Mouse (Mus musculus): ENCODE data around the gene Adgrb2. TPM values are rescaled to one million over a fixed set of nuclear protein-coding genes. Genes with fewer than 3 reads are reported as not detected.

Adgrb2 gene
- polyA plus RNA-seq (2016; fragmentation: Nextera tagmentation; extraction: Ambion mirVana): 2.6 and 2.7 TPM in 2 replicates

DNA sequence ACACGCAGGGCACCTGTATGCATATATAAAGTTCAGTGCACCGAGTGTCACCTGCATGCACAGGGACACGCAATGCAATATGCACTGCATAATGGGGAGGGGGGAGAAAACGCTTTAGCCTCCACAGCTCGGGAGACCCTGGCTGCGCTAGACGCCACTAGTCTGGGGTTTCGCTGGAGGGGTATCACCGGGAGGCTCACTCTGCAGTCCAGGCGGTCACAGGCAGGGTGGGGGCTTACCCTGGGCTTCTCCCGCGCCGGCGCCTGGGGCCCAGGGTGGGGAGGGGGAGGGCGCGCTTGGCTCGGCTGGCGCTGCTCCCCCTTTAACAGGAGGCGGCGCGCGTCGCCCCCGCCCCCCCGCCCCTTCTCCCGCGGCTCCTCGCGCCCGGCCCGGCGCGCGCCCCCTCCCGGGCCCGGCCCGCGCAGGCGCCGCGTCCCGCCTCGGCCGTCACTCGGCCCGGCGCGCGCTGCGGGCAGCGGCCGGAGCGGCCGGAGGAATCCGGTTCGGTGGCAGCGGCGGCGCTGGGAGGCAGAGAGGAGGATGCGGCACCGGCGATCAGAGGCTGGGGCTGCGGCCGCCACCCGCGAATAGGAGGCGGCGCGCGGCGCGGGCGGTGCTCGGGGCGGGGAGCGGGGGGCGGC lies at the start of gene Adgrb2:
Gene Adgrb2 (plus strand): TSS at position 450 of the 641 bp plus-strand sequence.
- Histone ChIP-seq H3K27ac (ENCODE audit: poor library complexity, severe bottlenecking) (no peak within 1 kb of the TSS), H3K36me3 (no peaks in the 10 kb centered on the region), H3K27me3 (replicated peaks) (peaks cover 92% of the 10 kb centered on the region), H3K4me2 (peak within 1 kb of the TSS; percentile 98), H3K4me1 (replicated peaks) (peaks cover 49% of the 10 kb centered on the region), H3K9me3 (replicated peaks) (no peaks in the 10 kb centered on the region), H3K4me3 (peak within 1 kb of the TSS; percentile 70), H3K9ac (peak within 1 kb of the TSS; percentile 76)
- 4% methylated on average over 62 of the region's 77 CpGs for WGBS
- peak; percentile 27 for ATAC-seq (ENCODE audit: insufficient number of reproducible peaks, low FRiP score)

DNA sequence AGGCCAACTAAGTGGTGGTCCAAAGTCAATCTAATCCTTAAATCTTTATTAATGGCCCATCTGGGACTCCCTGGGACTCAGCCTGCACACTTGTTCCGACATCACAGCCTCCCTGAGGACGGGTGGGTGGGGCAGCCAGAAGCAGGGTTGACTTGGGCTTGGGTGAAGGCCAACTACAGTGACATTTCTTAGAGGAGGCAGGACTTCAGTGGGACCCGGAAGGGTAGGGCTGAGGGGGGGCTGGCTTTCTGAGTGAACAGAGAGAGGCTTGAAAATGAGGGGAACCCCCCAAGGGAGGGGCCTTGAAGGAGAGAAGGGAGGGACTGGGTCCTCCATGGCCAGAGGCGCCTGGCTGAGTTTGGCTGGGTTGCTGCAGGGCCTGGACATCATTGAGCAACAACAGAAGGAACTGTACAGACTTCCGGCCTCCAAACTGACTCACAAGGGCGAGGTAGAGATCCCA lies 33.3 kb upstream of the Adgrb2 start:
- WGBS: 69% methylated on average over 6 of the region's 6 CpGs
- no peak for ATAC-seq (ENCODE audit: insufficient number of reproducible peaks, low FRiP score)
- H3K9ac ChIP-seq: no peak overlapping the region
- H3K9me3 ChIP-seq (replicated peaks): no peaks in the 10 kb centered on the region
- no peak overlapping the region for H3K27ac ChIP-seq (ENCODE audit: poor library complexity, severe bottlenecking)
- peaks cover 11% of the 10 kb centered on the region; the same call in 1 of the 2 replicates for H3K27me3 ChIP-seq (replicated peaks)
- H3K4me1 ChIP-seq (replicated peaks): peaks cover 24% of the 10 kb centered on the region
- no peak overlapping the region for H3K4me2 ChIP-seq
- H3K36me3 ChIP-seq: no peaks in the 10 kb centered on the region
- H3K4me3 ChIP-seq: no peak overlapping the region

DNA sequence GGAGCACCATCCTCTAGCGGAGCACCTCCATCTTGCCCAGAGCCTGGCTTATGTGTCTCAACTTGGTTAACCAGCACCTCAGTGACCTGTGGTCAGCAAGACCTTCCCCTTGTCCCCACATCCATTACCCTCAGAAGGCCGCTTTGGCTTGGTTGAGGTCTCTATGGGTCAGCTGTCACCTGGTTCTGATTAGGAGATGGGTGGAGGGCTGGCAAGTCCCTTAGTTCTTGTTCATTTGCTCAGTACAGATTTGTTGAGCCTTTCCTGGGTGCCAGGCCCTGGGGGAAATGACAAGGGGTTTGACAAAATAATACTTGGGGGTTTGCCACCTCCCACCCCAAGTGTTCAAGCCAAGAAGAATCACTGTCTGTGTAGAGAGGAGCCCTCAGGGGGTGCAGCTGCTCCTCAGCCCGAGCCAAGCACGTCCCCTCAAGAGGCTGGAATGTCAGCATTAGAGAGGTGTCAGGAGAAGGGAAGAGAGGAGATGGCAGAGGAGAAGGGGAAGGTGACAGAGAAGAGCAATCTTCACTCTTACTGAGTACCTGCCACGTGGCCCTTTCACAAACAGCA lies 32.3 kb upstream of the Adgrb2 start:
- H3K27ac ChIP-seq (ENCODE audit: poor library complexity, severe bottlenecking): no peak overlapping the region
- no peak overlapping the region for H3K4me3 ChIP-seq
- no peak overlapping the region for H3K9ac ChIP-seq
- H3K9me3 ChIP-seq (replicated peaks): no peaks in the 10 kb centered on the region
- no peak for ATAC-seq (ENCODE audit: insufficient number of reproducible peaks, low FRiP score)
- 40% methylated on average over 5 of the region's 5 CpGs for WGBS
- peaks cover 22% of the 10 kb centered on the region for H3K4me1 ChIP-seq (replicated peaks)
- no peak overlapping the region for H3K4me2 ChIP-seq
- peaks cover 11% of the 10 kb centered on the region; the same call in 1 of the 2 replicates for H3K27me3 ChIP-seq (replicated peaks)
- no peaks in the 10 kb centered on the region for H3K36me3 ChIP-seq

DNA sequence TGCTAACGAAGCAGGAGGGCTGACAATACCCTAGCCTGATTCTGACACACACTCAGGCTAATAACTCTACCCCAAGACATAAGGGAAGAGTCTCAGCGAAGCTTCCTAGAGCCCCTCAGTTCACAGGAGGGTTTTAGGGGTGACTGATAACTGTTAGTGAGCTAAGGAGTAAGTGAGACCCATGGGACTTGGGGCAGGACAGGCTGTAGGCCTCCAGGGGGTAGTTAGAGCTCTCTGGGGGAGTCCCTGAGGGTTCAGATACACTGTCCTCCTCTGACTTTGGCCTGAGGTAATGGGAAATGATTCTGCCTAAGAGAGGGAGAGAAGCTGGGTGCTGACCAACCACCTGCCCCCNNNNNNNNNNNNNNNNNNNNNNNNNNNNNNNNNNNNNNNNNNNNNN lies 30.1 kb upstream of the Adgrb2 start:
- Histone ChIP-seq H3K4me2 (no peak overlapping the region), H3K4me3 (no peak overlapping the region), H3K36me3 (no peaks in the 10 kb centered on the region), H3K27me3 (replicated peaks) (peaks cover 13% of the 10 kb centered on the region), H3K9ac (no peak overlapping the region), H3K9me3 (replicated peaks) (no peaks in the 10 kb centered on the region), H3K4me1 (replicated peaks) (peaks cover 22% of the 10 kb centered on the region), H3K27ac (ENCODE audit: poor library complexity, severe bottlenecking) (no peak overlapping the region)
- 60% methylated on average over 2 of the region's 2 CpGs for WGBS
- no peak for ATAC-seq (ENCODE audit: insufficient number of reproducible peaks, low FRiP score)

DNA sequence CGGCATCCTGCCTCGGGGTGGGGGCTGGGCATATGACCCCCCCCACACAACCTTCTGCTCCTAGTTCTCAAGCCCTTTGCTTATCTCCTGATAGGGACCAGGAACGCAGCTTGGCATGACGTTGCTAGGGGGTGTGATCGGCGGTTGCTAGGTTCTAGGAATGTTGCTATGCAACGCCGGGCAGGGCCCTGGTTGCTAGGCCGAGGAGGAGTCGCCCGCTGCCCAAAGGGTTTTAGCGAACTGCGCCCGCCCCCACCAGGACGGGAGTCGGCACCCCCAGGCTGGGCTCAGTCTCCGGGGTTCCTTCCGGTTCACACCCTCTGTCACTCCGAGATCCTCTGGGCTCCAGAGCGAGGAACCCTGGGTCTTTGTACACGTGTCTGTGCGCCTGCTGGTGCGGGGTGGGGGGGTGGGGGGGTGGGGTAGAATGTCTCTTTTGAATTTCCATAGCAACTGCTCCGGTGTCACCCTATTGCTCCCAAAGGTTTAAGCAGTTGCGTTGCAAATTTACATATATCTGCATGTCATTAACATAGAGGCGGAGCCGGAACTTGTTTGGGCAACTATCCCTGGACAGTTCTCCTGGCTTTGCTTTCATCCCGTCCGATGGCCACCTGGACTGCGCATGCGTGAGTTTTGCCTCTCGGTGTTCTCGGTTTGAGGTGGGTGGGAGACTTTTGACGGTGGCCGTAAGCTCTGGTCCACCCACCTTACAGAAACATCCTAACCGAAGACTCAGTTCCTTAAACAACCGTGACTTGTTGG lies 24.3 kb upstream of the Adgrb2 start:
- peak overlapping the region; percentile 55 for H3K4me3 ChIP-seq

DNA sequence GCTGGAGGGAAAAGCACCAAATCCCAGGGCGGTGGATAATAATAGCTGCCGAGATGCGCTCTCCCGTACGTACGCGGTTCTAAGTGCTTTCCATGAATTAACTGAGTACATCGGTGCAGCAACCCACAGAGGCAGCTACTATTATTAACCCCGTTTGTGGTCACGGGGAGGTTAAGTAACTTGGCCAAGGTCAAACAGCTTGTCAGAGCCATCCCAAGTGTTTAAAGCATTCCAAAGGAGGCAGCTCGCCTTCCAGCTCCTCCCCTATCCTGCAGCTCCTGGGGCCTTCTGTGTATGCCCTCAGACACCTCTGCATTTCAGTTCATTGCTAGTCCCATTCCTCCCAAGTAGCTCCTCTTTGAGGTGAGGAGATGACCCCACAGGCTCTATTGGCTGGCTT lies 19.4 kb upstream of the Adgrb2 start:
- Histone ChIP-seq H3K27ac (ENCODE audit: poor library complexity, severe bottlenecking) (no peak overlapping the region), H3K9ac (no peak overlapping the region), H3K9me3 (replicated peaks) (no peaks in the 10 kb centered on the region), H3K4me1 (replicated peaks) (peaks cover 37% of the 10 kb centered on the region), H3K4me2 (no peak overlapping the region), H3K36me3 (no peaks in the 10 kb centered on the region), H3K27me3 (replicated peaks) (peaks cover 34% of the 10 kb centered on the region), H3K4me3 (no peak overlapping the region)
- WGBS: 33% methylated on average over 11 of the region's 11 CpGs
- no peak for ATAC-seq (ENCODE audit: insufficient number of reproducible peaks, low FRiP score)

More for the DNA sequence above, 24.3 kb upstream of the Adgrb2 start:
- 1% methylated on average over 36 of the region's 37 CpGs for WGBS
- Histone ChIP-seq H3K27ac (ENCODE audit: poor library complexity, severe bottlenecking) (peak overlapping the region; percentile 2; the same call in 1 of the 2 replicates), H3K9me3 (replicated peaks) (no peaks in the 10 kb centered on the region), H3K27me3 (replicated peaks) (peaks cover 26% of the 10 kb centered on the region), H3K36me3 (no peaks in the 10 kb centered on the region), H3K9ac (peak overlapping the region; percentile 27), H3K4me2 (peak overlapping the region; percentile 87), H3K4me1 (replicated peaks) (peaks cover 16% of the 10 kb centered on the region)
- peak; percentile 71 for ATAC-seq (ENCODE audit: insufficient number of reproducible peaks, low FRiP score)

DNA sequence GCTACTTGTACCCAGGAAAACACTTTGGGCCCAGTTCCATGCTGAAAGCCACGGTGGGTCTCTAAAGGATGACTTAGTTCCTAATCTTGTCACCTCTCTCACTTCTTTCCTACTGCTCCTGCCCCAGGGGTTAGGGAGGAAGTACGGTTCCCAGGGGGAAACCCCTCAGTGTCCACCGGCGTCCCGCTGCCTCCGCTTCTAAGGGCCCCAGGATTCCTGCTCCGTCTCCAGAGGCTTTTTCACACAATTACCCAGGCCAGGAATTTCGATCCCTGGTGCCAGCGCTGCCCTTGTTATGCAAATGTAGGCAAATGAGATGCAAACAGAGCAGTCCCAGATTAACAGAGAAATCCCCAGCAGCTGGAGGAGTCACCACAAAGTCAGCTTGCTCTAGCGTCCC lies 18.5 kb upstream of the Adgrb2 start:
- WGBS: 32% methylated on average over 10 of the region's 10 CpGs
- Histone ChIP-seq H3K27ac (ENCODE audit: poor library complexity, severe bottlenecking) (no peak overlapping the region), H3K9me3 (replicated peaks) (no peaks in the 10 kb centered on the region), H3K9ac (no peak overlapping the region), H3K27me3 (replicated peaks) (peaks cover 36% of the 10 kb centered on the region), H3K4me2 (no peak overlapping the region), H3K4me3 (no peak overlapping the region), H3K4me1 (replicated peaks) (peaks cover 37% of the 10 kb centered on the region), H3K36me3 (no peaks in the 10 kb centered on the region)
- ATAC-seq (ENCODE audit: insufficient number of reproducible peaks, low FRiP score): no peak

DNA sequence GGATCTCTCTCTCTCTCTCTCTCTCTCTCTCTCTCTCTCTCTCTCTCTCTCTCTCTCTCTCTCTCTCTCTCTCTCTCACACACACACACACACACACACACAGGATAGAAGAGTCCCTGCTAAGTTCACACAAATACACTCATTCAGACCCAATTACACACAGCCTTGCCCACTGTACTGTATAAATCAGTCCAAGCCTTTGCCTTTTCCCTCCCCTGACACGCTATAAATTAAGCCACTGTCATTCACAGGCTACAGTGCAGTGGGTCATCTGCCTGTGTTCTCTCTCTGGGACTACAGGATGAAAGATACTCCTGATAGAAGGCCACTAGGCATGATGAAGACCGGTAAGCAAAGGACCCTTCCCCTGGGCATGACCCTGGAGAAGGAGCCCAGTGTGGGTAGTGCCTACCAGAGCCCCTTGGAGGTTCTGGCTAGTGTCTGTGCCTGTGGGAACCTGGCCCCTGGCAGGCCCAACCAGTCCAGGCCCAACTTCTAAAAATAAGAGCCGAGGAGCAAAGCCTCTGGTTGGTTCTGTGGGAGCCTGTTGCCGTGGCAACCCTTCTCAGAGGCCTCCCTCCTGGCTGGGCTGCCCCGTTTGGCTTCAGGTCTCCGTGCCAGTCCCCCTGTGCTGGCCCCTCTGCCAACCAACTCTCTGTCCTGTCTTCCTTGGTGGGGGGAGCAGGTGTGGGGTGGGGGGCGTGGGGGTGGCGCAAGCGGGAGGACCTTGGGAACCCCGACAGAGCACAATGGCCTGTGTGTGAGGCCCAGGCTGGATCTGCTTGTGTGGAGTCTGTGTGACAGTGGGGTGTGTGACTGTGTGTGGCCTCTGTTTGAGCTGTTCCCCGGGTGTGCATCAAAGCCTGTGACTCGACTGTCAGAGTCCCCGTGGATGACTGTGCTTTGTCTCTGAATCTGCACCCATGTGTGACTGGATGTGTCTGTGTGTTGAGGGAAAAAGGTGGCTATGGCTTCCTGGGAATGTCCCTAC lies 17.4 kb upstream of the Adgrb2 start:
- WGBS: 40% methylated on average over 13 of the region's 13 CpGs
- Histone ChIP-seq H3K36me3 (no peaks in the 10 kb centered on the region), H3K4me1 (replicated peaks) (peaks cover 42% of the 10 kb centered on the region), H3K27ac (ENCODE audit: poor library complexity, severe bottlenecking) (no peak overlapping the region), H3K9me3 (replicated peaks) (no peaks in the 10 kb centered on the region), H3K4me3 (no peak overlapping the region), H3K4me2 (0 out of 2 replicates have a peak overlapping the region, but pooled peaks have one; percentile 11), H3K27me3 (replicated peaks) (peaks cover 34% of the 10 kb centered on the region; the same call in 1 of the 2 replicates), H3K9ac (no peak overlapping the region)
- peak; percentile 16; the same call in 1 of the 2 replicates for ATAC-seq (ENCODE audit: insufficient number of reproducible peaks, low FRiP score)

DNA sequence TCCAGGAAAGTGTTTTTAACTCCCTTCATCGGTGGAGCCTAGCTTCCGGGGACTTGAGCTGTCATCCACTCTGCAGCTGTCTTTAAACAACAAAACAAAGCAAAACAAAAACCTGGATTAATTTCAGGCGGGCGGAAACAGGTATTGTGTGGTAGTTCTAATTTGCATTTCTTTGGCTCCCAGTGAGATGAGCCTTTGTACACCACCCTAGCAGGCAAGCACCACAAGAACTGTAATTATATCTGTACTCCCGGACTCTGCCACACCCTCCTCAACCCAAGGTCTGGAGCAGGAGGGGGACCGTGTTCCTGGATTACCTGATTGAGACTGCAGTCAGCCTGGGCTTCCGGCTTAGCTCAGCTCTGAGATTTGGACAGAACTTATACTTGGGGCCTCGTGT lies 14.5 kb upstream of the Adgrb2 start:
- WGBS: 70% methylated on average over 8 of the region's 8 CpGs
- Histone ChIP-seq H3K36me3 (no peaks in the 10 kb centered on the region), H3K4me2 (no peak overlapping the region), H3K27me3 (replicated peaks) (peaks cover 57% of the 10 kb centered on the region), H3K9ac (no peak overlapping the region), H3K4me3 (no peak overlapping the region), H3K27ac (ENCODE audit: poor library complexity, severe bottlenecking) (no peak overlapping the region), H3K9me3 (replicated peaks) (no peaks in the 10 kb centered on the region), H3K4me1 (replicated peaks) (peaks cover 35% of the 10 kb centered on the region)
- ATAC-seq (ENCODE audit: insufficient number of reproducible peaks, low FRiP score): no peak

DNA sequence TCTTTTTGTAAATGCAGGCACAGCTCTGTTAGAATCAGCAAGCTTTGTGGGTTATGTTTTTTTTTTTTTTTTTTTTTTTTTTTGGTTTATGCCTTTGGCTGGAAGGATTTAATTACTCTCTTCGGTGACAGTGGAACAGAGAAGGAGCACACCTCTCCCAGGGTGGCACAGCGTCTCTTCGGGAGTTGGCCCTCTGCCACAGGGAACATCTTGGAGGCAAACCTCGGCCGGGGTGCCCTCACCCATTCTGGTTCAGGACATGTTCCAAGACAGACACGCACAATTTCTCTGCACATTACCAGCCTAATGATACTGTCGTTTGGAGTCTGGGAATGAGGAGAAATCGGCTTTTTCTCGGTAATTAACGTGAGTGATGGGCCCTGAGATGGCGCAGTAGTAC lies 13.8 kb upstream of the Adgrb2 start:
- Histone ChIP-seq H3K4me3 (no peak overlapping the region), H3K4me2 (no peak overlapping the region), H3K9ac (no peak overlapping the region), H3K36me3 (no peaks in the 10 kb centered on the region), H3K27ac (ENCODE audit: poor library complexity, severe bottlenecking) (no peak overlapping the region), H3K9me3 (replicated peaks) (no peaks in the 10 kb centered on the region), H3K27me3 (replicated peaks) (peaks cover 60% of the 10 kb centered on the region), H3K4me1 (replicated peaks) (peaks cover 30% of the 10 kb centered on the region)
- WGBS: 85% methylated on average over 11 of the region's 11 CpGs
- no peak for ATAC-seq (ENCODE audit: insufficient number of reproducible peaks, low FRiP score)
